Mouse (Mus musculus): ENCODE measurements at regions not wholly inside any gene's neighbourhood (a gene's known extent, or its start where the extent isn't known, plus 50 kb on each side); places are given as distances from the start of the nearest gene placed in this dataset.

DNA sequence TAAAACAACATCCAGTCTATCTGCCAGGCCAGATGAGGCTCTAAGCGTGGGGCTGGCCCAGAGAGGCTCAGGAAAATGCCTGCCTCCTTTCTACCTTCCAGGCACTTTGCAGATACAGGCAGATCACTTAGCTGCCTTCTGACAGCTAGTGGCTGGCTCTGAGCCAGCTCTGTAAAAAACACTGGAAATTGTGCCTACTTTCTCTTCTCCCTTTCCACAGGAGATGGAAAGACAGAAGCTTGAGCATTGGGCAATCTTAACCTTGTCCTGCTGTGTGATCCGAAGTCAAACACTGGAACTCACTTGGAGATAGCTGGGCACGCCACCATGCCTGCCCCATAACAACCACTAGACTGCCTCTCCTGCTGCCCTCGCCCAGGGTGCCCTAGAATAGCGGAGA, 93.0 kb upstream of the Zmiz1 start:
- DNase-seq (ENCODE audit: low read depth, low spot score): no peak

GRCm38 (mm10) chr14:25370306-25371020, 88.5 kb upstream of the Zmiz1 start:
- no peak for DNase-seq (ENCODE audit: low read depth, low spot score)

- DNase-seq (ENCODE audit: low read depth, low spot score): no peak
Observed at GRCm38 (mm10) chr14:25371021-25371400, 88.0 kb upstream of the Zmiz1 start.

DNA sequence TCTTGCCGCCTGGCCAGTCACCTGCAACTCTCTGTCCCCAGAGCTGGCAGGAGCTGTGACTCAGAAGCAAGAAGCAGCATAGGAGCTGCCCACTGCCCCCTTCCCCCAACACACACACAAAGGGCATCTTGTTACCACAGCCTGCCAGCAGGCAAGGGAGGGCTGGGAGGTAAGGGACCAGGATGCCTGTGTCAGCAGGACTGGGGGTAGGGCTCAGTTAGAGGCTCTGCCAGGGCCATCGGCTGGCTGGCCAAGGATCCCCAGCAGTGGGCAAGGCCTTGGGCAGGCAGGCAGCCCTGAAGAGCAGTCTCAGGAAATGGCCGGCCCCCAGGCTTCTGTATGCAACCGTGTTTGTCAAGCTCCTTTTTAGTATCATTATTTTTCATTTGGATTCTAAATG, 87.3 kb upstream of the Zmiz1 start:
- no peak for DNase-seq (ENCODE audit: low read depth, low spot score)

DNA sequence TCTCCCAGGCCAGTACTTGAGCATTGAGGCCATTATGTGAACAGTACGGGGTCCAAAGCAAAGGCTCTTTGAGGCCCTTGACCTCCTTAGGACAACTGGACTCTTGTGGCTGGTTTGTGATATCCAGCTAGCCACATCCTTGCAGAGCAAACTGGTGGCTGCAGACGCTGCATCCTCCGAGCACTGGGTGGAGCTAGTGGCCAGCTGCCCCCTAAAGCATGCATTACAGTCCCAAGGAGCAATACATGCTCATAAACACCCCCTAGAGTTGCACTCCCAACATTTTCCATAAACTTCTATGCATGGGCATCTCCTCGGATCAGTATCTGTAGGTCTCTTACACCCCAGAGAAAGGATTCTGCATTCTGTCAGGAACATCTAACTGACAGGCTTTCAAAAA, 86.4 kb upstream of the Zmiz1 start:
- no peak for DNase-seq (ENCODE audit: low read depth, low spot score)

GRCm38 (mm10) chr14:25373167-25373566, 85.8 kb upstream of the Zmiz1 start:
- DNase-seq (ENCODE audit: low read depth, low spot score): no peak

- DNase-seq (ENCODE audit: low read depth, low spot score): no peak
Observed at GRCm38 (mm10) chr14:25375001-25375400, 84.0 kb upstream of the Zmiz1 start.

GRCm38 (mm10) chr14:25377091-25377490, 81.9 kb upstream of the Zmiz1 start:
- DNase-seq (ENCODE audit: low read depth, low spot score): no peak

DNA sequence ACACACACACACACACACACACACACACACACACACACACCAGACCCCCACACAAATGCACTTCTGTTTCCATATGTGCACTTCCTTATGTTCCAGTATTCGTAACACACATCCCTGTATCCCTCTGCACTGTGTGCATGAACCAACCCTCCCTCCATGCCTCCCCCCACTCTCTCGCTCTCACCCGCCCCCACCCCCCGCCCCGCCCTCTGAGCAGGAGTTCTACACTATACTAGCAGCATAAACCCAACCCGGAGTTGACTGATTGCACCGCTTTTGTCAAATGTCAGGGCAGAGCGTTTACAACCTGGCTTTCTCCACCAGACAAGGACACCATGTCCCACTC, 81.5 kb upstream of the Zmiz1 start:
- DNase-seq (ENCODE audit: low read depth, low spot score): no peak

DNA sequence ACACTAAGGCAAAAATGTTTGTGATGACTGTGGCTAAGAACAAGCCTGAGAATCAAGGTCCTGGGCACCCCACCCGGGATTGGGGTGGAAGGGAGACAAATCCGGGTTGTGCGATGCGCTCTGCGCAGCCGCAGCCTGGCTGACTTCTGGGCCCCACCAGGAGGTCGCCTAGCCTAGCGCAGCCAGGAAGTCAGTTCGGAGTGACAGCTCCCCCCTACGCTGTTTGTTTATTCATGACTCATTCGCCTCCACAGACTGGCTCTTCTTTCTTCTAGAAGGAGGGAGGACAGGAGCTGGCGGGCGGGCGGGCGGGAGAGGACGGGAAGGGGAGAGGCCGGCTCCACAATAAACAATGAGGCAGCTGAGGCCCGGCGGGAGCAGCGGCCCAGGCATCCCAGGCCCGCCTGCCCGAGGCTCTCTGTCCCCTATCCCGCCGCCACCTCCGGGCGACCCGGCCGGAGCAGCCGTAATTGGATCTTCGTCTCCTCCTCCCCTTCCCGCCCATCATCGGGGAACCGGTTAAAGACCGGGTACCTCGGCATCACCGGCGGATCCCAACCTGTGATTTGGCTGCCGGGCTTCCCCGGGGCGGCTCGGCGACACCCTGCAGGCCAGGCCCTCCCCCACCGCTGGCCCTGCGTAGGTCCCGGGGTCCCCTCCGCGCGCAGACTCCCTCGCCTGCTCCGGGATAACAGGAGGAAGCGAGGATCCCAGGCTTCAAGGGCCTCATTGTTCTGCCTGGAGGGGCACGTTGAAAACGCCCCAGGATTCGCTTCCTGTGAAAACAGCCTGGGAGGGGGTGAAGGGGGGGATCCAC, 80.9 kb upstream of the Zmiz1 start:
- peak; percentile 95 for DNase-seq (ENCODE audit: low read depth, low spot score)

DNA sequence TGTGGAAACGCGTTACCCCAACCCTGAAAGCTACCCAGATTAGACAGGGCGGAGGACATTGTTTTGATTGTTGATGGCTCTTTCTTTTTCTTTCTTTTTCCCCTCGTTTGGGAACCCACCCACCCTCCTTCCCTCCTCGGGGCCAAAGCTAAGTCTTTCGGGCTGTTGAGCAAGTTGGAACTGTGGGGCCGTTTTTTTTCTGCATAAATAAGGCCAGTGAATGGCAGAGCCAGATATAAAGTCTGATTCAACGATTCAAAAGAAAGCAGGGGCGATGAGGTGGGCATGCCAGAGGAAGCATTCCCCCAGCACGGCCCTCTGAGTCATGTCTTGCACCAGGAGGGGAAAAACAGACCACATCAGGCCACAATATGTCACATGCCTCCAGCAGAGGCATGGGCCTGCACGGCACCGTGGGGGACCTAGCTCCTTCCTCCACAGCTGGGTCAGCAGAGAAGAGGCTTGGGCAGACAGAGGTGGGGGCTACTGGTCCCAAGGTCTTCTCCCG, 80.2 kb upstream of the Zmiz1 start:
- no peak for DNase-seq (ENCODE audit: low read depth, low spot score)

GRCm38 (mm10) chr14:25383169-25383824, 75.7 kb upstream of the Zmiz1 start:
- DNase-seq (ENCODE audit: low read depth, low spot score): no peak

- no peak for DNase-seq (ENCODE audit: low read depth, low spot score)
Observed at GRCm38 (mm10) chr14:25385644-25386043, 73.3 kb upstream of the Zmiz1 start.

GRCm38 (mm10) chr14:25387780-25388179, 71.2 kb upstream of the Zmiz1 start:
- no peak for DNase-seq (ENCODE audit: low read depth, low spot score)

DNA sequence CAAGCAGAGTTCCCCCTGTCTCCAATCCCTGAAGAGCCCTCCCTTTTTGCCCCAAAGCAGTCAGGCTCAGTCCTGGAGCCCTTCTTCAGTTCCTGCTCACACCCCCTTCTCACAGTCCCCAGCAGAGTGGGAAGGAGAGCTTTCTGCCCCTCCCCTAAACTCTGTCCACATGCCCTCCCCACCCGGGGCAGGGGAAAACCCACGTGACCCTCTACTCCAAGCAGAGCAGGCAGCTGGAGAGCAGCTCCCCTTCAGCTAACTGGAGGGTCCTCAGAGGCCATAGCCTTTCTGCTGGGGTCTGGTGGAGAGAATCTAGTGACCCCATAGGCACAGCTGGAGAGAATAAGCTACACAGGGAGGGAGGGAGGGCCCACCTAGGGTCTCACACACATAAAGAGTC, 69.7 kb upstream of the Zmiz1 start:
- DNase-seq (ENCODE audit: low read depth, low spot score): peak; percentile 7

- DNase-seq (ENCODE audit: low read depth, low spot score): peak; percentile 89
Observed at GRCm38 (mm10) chr14:25392412-25392811, 66.6 kb upstream of the Zmiz1 start.

GRCm38 (mm10) chr14:25392940-25393339, 66.0 kb upstream of the Zmiz1 start:
- no peak for DNase-seq (ENCODE audit: low read depth, low spot score)

- DNase-seq (ENCODE audit: low read depth, low spot score): no peak
Observed at GRCm38 (mm10) chr14:25394931-25395330, 64.1 kb upstream of the Zmiz1 start.

- DNase-seq (ENCODE audit: low read depth, low spot score): peak; percentile 82
Observed at GRCm38 (mm10) chr14:25396990-25397531, 61.9 kb upstream of the Zmiz1 start.

DNA sequence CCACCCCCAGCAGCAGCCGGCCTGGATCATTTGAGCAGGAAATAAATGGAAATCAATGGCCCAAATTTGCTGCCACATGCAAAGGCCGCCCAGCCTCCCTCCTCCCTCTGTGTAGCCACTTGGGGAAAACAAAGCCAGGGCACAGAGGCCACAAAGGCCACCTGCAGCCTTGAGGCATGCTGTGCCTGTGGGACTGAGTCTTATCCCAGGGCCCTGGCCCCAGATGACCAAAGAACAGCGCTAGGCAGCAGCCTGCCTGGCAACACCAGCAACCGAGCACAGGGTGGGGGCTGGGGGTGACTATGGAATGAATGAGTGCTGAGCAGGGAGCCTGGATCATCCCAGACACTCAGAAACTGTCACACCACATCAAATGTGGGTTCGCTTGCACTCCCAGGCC, 61.2 kb upstream of the Zmiz1 start:
- DNase-seq (ENCODE audit: low read depth, low spot score): no peak

- DNase-seq (ENCODE audit: low read depth, low spot score): no peak
Observed at GRCm38 (mm10) chr14:25398745-25399144, 60.2 kb upstream of the Zmiz1 start.

DNA sequence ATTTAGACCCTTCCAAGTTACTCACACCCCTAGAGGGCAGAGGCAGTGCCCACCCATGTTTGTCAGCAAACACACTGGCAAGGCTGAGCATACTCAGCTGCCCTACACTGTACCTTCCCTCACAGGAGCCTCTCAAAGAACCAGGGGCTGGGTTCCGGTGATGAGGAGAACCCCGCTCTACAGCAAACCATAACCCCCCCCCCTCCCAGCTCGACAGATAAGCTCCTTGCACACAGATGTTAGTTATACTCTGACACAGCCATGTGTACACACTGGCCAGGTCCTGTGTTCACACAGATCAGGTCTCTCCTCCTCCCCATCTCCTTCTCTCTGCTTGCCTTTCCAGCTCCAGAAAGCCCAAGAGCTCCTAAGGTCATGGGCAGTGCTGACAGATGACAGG, 59.7 kb upstream of the Zmiz1 start:
- no peak for DNase-seq (ENCODE audit: low read depth, low spot score)

Data from R1 (cell line).